In the genomic region with DNA sequence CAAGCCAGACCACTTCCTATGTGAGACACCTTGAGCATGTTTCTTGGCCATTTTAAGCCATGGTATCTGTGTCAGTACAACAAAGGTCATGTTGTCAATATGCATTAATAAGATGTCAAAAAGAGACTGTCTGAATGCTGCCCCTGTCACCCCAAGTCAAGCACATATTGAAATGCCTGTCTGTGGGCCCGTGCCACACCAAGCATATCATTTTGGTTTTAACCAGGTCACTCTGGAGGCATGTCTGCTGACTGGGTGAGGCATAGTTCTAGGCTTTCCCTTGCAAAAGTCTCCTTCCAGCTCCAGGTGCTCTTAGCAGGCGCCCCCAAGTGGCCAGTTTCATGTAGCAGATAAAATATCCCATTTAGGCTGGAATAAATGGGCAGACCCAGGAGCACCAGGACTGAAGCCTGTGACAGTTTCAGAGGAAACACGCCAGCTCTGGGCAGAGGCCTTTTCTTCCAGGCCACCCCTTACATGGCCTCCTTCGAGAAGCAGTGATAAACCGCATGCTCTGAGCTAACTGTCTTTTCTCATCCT, we compare ENCODE assay signal across 10 mouse cellular contexts. TPM values are rescaled to one million over a fixed set of nuclear protein-coding genes. Genes with fewer than 3 reads are reported as not detected.
DNase-seq lines count a peak whose midpoint lies in the region; ATAC-seq and TF ChIP-seq lines count a peak whose summit lies in the region.
"Had no signal": no experiment of that assay in that cellular context is flagged by ENCODE, and none has a peak within 500 bp of the region (broad histone marks: within the 10 kb centered on the region; RNA-seq: fewer than 3 reads in every experiment).

No protein-coding gene starts in this region.

- H3K27ac ChIP-seq in midbrain, embryonic 12.5 days (replicated peaks): no peak overlapping the region

- TF ChIP-seq CTCF in brain, embryonic 14.5 days (IDR thresholded peaks at IDR 0.05; ENCODE audit: borderline replicate concordance, extremely low read depth, insufficient read depth, insufficient read length): peak; percentile 73; the same call in 1 of the 2 replicates

- DNase-seq in cerebellum, adult 8-10 months: peak; percentile 38
- no peak for DNase-seq in cerebellum, adult 11 months
- DNase-seq in 3T3-L1 (ENCODE audit: low read depth, low spot score): peak; percentile 49
- DNase-seq in brain, embryonic 14.5 days (ENCODE audit: low read depth): peak; percentile 64
- DNase-seq in heart, postnatal 10 days: peak; percentile 51 to 69
- peak; percentile 46 to 83 for DNase-seq in layer of hippocampus, postnatal 25 days (ENCODE audit: extremely low spot score in 1 of 2, low spot score in 1 of 2)

- H3K4me1 ChIP-seq in midbrain, embryonic 12.5 days: no peaks in the 10 kb centered on the region

- H3K9ac ChIP-seq in midbrain, embryonic 12.5 days (replicated peaks): no peak overlapping the region

- WGBS in midbrain, embryonic 12.5 days: 45% methylated on average over 5 of the region's 5 CpGs

- H3K36me3 ChIP-seq in midbrain, embryonic 12.5 days: no peaks in the 10 kb centered on the region

- TF ChIP-seq POLR2A in brain, embryonic 14.5 days (IDR thresholded peaks at IDR 0.05; ENCODE audit: borderline replicate concordance, extremely low read depth, insufficient read depth, insufficient read length, poor library complexity, severe bottlenecking): no peak

- intact Hi-C loops in heart, postnatal 10 days (cut with DNase I): loop anchor here (1.0 to 2.0 kb wide), 3 partner anchors 239 to 301 kb away; no protein-coding TSS in a partner anchor

- H3K4me2 ChIP-seq in midbrain, embryonic 12.5 days (replicated peaks): no peak overlapping the region

- no peak overlapping the region for H3K4me3 ChIP-seq in midbrain, embryonic 12.5 days

- peaks cover 13% of the 10 kb centered on the region for H3K27me3 ChIP-seq in midbrain, embryonic 12.5 days

- H3K9me3 ChIP-seq in midbrain, embryonic 12.5 days: no peaks in the 10 kb centered on the region

- peak; percentile 41 for ATAC-seq in midbrain, embryonic 12.5 days (ENCODE audit: low FRiP score, low read depth)
- no peak for ATAC-seq in inflammation-experienced regulatory T-cells, adult 6 months

RNA-seq across cellular contexts. Expression of a gene that starts 7.0 kb away (rescaled TPM):
- not detected in 2 replicates for polyA plus RNA-seq in brain, embryonic 14.5 days (2012; rRNA removed)
- under 1 TPM; 0.10 to 0.17 TPM for total RNA-seq in heart, postnatal 10 days (2021)
- total RNA-seq in layer of hippocampus, postnatal 25 days (2021): not detected
- polyA plus RNA-seq in midbrain, embryonic 12.5 days (2016; fragmentation: Nextera tagmentation; extraction: Ambion mirVana): not detected in 2 replicates
- not detected for polyA plus RNA-seq in inflammation-experienced regulatory T-cells, adult 6 months (2017; shearing (Covaris generic))

RNA-seq across cellular contexts. Expression of a gene that starts 10.5 kb away (rescaled TPM):
- 3.1 and 4.5 TPM in 2 replicates for polyA plus RNA-seq in brain, embryonic 14.5 days (2012; rRNA removed)
- total RNA-seq in heart, postnatal 10 days (2021): 1 to 10 TPM; 2.3 to 3.2 TPM
- 1 to 10 TPM; 6.9 to 7.0 TPM for total RNA-seq in layer of hippocampus, postnatal 25 days (2021)
- polyA plus RNA-seq in midbrain, embryonic 12.5 days (2016; fragmentation: Nextera tagmentation; extraction: Ambion mirVana): 2.0 and 4.4 TPM in 2 replicates
- polyA plus RNA-seq in inflammation-experienced regulatory T-cells, adult 6 months (2017; shearing (Covaris generic)): not detected

RNA-seq across cellular contexts. Expression of a gene that starts 20.0 kb away (rescaled TPM):
- polyA plus RNA-seq in brain, embryonic 14.5 days (2012; rRNA removed): 0.01 TPM in 1 of 2 replicates, not detected in the other
- not detected for total RNA-seq in heart, postnatal 10 days (2021)
- total RNA-seq in layer of hippocampus, postnatal 25 days (2021): not detected
- 0.07 and 0.09 TPM in 2 replicates for polyA plus RNA-seq in midbrain, embryonic 12.5 days (2016; fragmentation: Nextera tagmentation; extraction: Ambion mirVana)
- not detected for polyA plus RNA-seq in inflammation-experienced regulatory T-cells, adult 6 months (2017; shearing (Covaris generic))
- polyA plus RNA-seq: frontal cortex, adult 2 months; lung, embryonic 16.5 days had no signal

RNA-seq across cellular contexts. Expression of a gene that starts 44.7 kb away (rescaled TPM):
- 0.52 and 1.1 TPM in 2 replicates for polyA plus RNA-seq in brain, embryonic 14.5 days (2012; rRNA removed)
- total RNA-seq in heart, postnatal 10 days (2021): under 1 TPM in 1 of 2 experiments, not detected in 1; 0.07 TPM
- 1 to 10 TPM; 6.6 to 7.3 TPM for total RNA-seq in layer of hippocampus, postnatal 25 days (2021)
- polyA plus RNA-seq in midbrain, embryonic 12.5 days (2016; fragmentation: Nextera tagmentation; extraction: Ambion mirVana): 0.15 and 0.20 TPM in 2 replicates
- not detected for polyA plus RNA-seq in inflammation-experienced regulatory T-cells, adult 6 months (2017; shearing (Covaris generic))
- polyA plus RNA-seq: lung, embryonic 16.5 days had no signal
